Mouse (Mus musculus) hindbrain, postnatal 0 days (tissue): Measurements from ENCODE around the gene Atp1b1. TPM values are rescaled to one million over a fixed set of nuclear protein-coding genes. Genes with fewer than 3 reads are reported as not detected.

Experiments
- ATAC-seq: fragments of 200-750 bp; cut with Nextera tagmentation; 2 replicates; pipeline ENCODE4 v1.8.0; 2017; ENCODE audit warnings: mild to moderate bottlenecking, moderate TSS enrichment, moderate library complexity
- DNase-seq: peaks from one replicate; pipeline ENCODE4 v3.0.0-alpha.2; 2015; ENCODE audit warnings: low spot score
- H3K27ac ChIP-seq: fragments of 300-500 bp; sonication (generic); 2 replicates; pipeline ENCODE4 v1.5.1; 2014; ENCODE audit warnings: mild to moderate bottlenecking
- H3K27me3 ChIP-seq: fragments of 300-500 bp; sonication (generic); 2 replicates; pipeline ENCODE4 v1.6.1; 2014; ENCODE audit warnings: low read length, mixed read lengths; ENCODE audit not compliant: insufficient read depth
- H3K36me3 ChIP-seq: fragments of 300-500 bp; sonication (generic); 2 replicates; pipeline ENCODE4 v1.6.1; 2014; ENCODE audit warnings: low read length, mixed read lengths; ENCODE audit not compliant: insufficient read depth
- H3K4me1 ChIP-seq: fragments of 300-500 bp; sonication (generic); 2 replicates; pipeline ENCODE4 v1.6.1; 2014; ENCODE audit warnings: antibody characterized with exemption, low read length, mixed read lengths; ENCODE audit not compliant: insufficient read depth
- H3K4me2 ChIP-seq: fragments of 300-500 bp; sonication (generic); 2 replicates; pipeline ENCODE4 v1.6.1; 2014; ENCODE audit warnings: low read depth, mild to moderate bottlenecking, low read length, moderate library complexity, mixed read lengths
- H3K4me3 ChIP-seq: fragments of 300-500 bp; sonication (generic); 2 replicates; pipeline ENCODE4 v1.5.1; 2014; ENCODE audit warnings: low read length
- H3K9ac ChIP-seq: fragments of 300-500 bp; sonication (generic); replicated peaks from 2 replicates; pipeline ENCODE4 v1.6.1; 2014; ENCODE audit warnings: mild to moderate bottlenecking, low read length, moderate library complexity, mixed read lengths
- H3K9me3 ChIP-seq: fragments of 300-500 bp; sonication (generic); 2 replicates; pipeline ENCODE4 v1.6.1; 2016; ENCODE audit warnings: low read length, mixed read lengths
- CTCF ChIP-seq: IDR thresholded peaks from 2 replicates; pipeline ENCODE4 v1.5.1; 2016; ENCODE audit warnings: antibody characterized with exemption, control low read depth, low read depth
- WGBS: fragments of 180-500 bp; shearing (Covaris S2); extraction: QIAGEN DNeasy Blood & Tissue Kit; methylation state at CpG from one replicate; pipeline ENCODE4 v1.1.7; 2014; 5-methylcytosine and 5-hydroxymethylcytosine counted together
- polyA plus RNA-seq: library from polyadenylated mRNA; unstranded; fragments of >200 nt; fragmentation: Nextera tagmentation; extraction: Ambion mirVana; gene quantifications from 2 replicates; pipeline ENCODE4 v1.2.1, GENCODE M21; 2015
- total RNA-seq: library from RNA; depleted of rRNA; stranded (reverse); fragments of >200 nt; gene quantifications from 2 replicates; pipeline ENCODE4 v1.2.3, GENCODE M21; 2014

Gene Atp1b1
- total and polyA plus RNA-seq, 2 experiments from 2014 or later = 283 to 629 TPM

GRCm38 (mm10) chr1:164467406-164467805 is 9.3 kb upstream of the Atp1b1 start:
- Histone ChIP-seq H3K4me3 (no peak overlapping the region), H3K27ac (no peak overlapping the region), H3K27me3 (no peaks in the 10 kb centered on the region), H3K9ac (no peak overlapping the region), H3K9me3 (no peaks in the 10 kb centered on the region), H3K36me3 (no peaks in the 10 kb centered on the region), H3K4me1 (no peaks in the 10 kb centered on the region), H3K4me2 (no peak overlapping the region)
- no peak for TF ChIP-seq CTCF
- DNase-seq = no peak
- 92% methylated on average over 10 of the region's 10 CpGs for WGBS
- ATAC-seq = no peak

GRCm38 (mm10) chr1:164461726-164462125 is 3.6 kb upstream of the Atp1b1 start:
- Histone ChIP-seq H3K4me2 (peak overlapping the region; percentile 41), H3K4me1 (peaks cover 16% of the 10 kb centered on the region), H3K36me3 (no peaks in the 10 kb centered on the region), H3K27ac (peak overlapping the region; percentile 36), H3K27me3 (no peaks in the 10 kb centered on the region), H3K9ac (peak overlapping the region; percentile 18; the same call in 1 of the 2 replicates), H3K9me3 (no peaks in the 10 kb centered on the region), H3K4me3 (0 out of 2 replicates have a peak overlapping the region, but pooled peaks have one; percentile 2)
- WGBS = 15% methylated on average over 10 of the region's 10 CpGs
- peak; percentile 62 for DNase-seq
- no peak for TF ChIP-seq CTCF
- ATAC-seq = peak; percentile 22

DNA sequence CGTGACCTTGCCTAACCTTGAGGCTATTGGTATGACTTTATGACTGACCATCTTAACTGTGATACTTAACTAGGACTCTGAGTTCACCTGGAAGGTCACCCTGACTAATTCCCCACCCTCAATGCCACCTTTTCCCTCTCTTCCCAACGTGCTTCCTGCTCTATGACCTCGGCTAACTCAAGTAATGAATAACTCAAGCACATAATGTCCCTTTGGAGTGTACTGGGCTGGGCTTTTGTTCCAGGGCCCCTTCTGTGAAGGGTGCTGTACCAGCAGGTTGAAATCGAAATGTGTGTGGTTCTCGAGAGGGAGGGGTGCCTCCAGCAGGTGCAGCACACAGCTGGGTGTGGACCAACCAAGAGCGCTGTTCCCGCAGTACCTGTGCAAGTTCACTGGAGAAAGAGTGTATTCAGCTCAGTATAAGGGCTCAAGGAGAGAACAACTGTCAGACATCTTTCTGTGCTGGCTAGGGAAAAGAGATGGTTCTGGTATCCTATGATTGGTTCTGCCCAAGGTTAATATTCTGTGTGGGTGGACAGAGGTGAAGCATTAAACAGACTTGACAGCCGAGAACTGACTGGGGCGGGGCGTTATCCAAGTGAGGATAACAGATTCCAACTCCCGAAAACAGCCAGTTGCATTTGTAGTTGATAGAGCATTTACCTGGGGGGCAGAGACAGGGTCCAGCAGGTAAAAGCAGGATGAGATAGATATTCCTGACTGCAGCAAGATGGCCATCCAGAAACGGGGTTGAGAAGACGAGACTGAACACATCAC is 3.0 kb upstream of the Atp1b1 start:
- Histone ChIP-seq H3K4me2 (peak overlapping the region; percentile 41), H3K27me3 (no peaks in the 10 kb centered on the region), H3K9ac (0 out of 2 replicates have a peak overlapping the region, but pooled peaks have one; percentile 18), H3K4me3 (no peak overlapping the region), H3K4me1 (peaks cover 16% of the 10 kb centered on the region), H3K27ac (peak overlapping the region; percentile 36; the same call in 1 of the 2 replicates), H3K36me3 (no peaks in the 10 kb centered on the region), H3K9me3 (no peaks in the 10 kb centered on the region)
- ATAC-seq (no peak), DNase-seq (no peak)
- 71% methylated on average over 13 of the region's 13 CpGs for WGBS
- TF ChIP-seq CTCF = no peak

GRCm38 (mm10) chr1:164459127-164459905 is 1.2 kb upstream of the Atp1b1 start:
- peak overlapping the region; percentile 69 for H3K4me2 ChIP-seq
- DNase-seq (no peak), ATAC-seq (no peak)
- peaks cover 16% of the 10 kb centered on the region for H3K4me1 ChIP-seq
- H3K36me3 ChIP-seq = no peaks in the 10 kb centered on the region
- no peaks in the 10 kb centered on the region for H3K9me3 ChIP-seq
- peak overlapping the region; percentile 94 for H3K27ac ChIP-seq
- H3K9ac ChIP-seq = no peak overlapping the region
- no peaks in the 10 kb centered on the region for H3K27me3 ChIP-seq
- TF ChIP-seq CTCF = no peak
- peak overlapping the region; percentile 81; the same call in 1 of the 2 replicates for H3K4me3 ChIP-seq
- WGBS = 57% methylated on average over 12 of the region's 12 CpGs

- 4% methylated on average over 22 of the region's 22 CpGs for WGBS
- no peak for TF ChIP-seq CTCF
- peak; percentile 46; the same call in 1 of the 2 replicates for ATAC-seq
Observed at GRCm38 (mm10) chr1:164458621-164459051, 481 bp upstream of the Atp1b1 start.

DNA sequence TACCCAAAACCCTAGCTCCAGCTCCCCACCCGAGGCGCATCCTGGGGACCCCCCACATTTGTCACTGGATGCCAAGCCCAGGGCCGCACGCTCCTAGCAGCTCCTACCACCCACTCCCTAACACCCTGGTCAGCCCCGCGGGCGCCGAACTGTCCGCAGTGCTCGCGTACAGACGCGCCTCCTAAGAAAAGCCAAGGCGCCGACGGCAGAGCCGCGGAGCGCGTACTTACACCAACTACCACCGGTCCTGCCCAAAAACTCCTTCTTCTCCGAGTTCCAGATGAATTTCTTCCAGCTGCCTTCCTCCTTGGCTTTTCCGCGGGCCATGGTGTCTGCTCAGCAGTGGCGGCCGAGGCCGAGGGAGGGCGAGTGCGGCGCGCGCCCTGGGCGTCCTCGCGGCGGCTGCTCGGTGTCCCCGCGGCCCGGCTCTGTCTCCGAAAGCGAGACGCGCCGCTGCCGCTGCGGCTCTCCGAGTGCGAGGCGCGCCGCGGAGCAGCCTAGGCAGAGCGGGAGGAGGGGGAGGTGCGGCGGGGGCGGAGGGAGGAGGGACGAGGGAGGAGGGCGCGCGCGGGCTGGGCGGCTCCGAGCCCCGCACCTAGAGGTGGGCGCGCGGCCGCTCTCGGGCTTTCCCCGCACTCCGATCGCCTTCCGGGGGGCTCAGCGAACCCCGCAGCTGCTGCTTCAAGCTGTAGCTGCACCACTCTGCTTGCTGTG is 467 bp downstream of the Atp1b1 start:
- peak overlapping the region; percentile 81 for H3K4me3 ChIP-seq
- ATAC-seq (peak; percentile 83), DNase-seq (peak; percentile 88)
- H3K27ac ChIP-seq = peak overlapping the region; percentile 94
- WGBS = under 1% methylated on average over 57 of the region's 76 CpGs
- H3K4me2 ChIP-seq = peak overlapping the region; percentile 69
- no peaks in the 10 kb centered on the region for H3K27me3 ChIP-seq
- H3K4me1 ChIP-seq = peaks cover 16% of the 10 kb centered on the region
- peak overlapping the region; percentile 92 for H3K9ac ChIP-seq
- no peak for TF ChIP-seq CTCF
- H3K36me3 ChIP-seq = 0 out of 2 replicates have a peak, but pooled peaks cover 8% of the 10 kb centered on the region
- H3K9me3 ChIP-seq = no peaks in the 10 kb centered on the region

More at GRCm38 (mm10) chr1:164458621-164459051, 481 bp upstream of the Atp1b1 start:
- Histone ChIP-seq H3K27me3 (no peaks in the 10 kb centered on the region), H3K9ac (peak overlapping the region; percentile 92), H3K4me3 (peak overlapping the region; percentile 81), H3K36me3 (no peaks in the 10 kb centered on the region), H3K4me2 (peak overlapping the region; percentile 69), H3K9me3 (no peaks in the 10 kb centered on the region), H3K4me1 (peaks cover 16% of the 10 kb centered on the region), H3K27ac (peak overlapping the region; percentile 94)
- peak; percentile 56 for DNase-seq
